Comparison of ENCODE assay signal across 16 mouse cellular contexts in genomic region chr1:130270457-130270856, GRCm38 (mm10).
"Had no signal": no experiment of that assay in that cellular context is flagged by ENCODE, and none has a peak within 500 bp of the region (broad histone marks: within the 10 kb centered on the region; RNA-seq: fewer than 3 reads in every experiment).

No protein-coding gene starts in this region.

- DNase-seq: retina, postnatal 1 day; right cerebral cortex, adult 18-20 months; right cerebral cortex, postnatal 14 days; right cerebral cortex, postnatal 25 days; right cerebral cortex, postnatal 4 days; spleen, adult 18-20 months; thymus, adult 18-20 months; thymus, adult 2 months; thymus, postnatal 14 days; thymus, postnatal 25 days; thymus, postnatal 36 days; thymus, postnatal 4 days had no signal

- H3K4me1 ChIP-seq: neural tube, embryonic 13.5 days; neural tube, embryonic 15.5 days; stomach, embryonic 15.5 days had no signal

- H3K36me3 ChIP-seq: neural tube, embryonic 13.5 days; neural tube, embryonic 15.5 days; stomach, embryonic 15.5 days had no signal

- H3K27ac ChIP-seq: neural tube, embryonic 13.5 days; neural tube, embryonic 15.5 days; stomach, embryonic 15.5 days; stomach, postnatal 0 days had no signal

- H3K27me3 ChIP-seq: neural tube, embryonic 13.5 days; neural tube, embryonic 15.5 days; stomach, embryonic 15.5 days had no signal

- H3K4me3 ChIP-seq: neural tube, embryonic 13.5 days; neural tube, embryonic 15.5 days; stomach, embryonic 15.5 days had no signal

- H3K9me3 ChIP-seq: neural tube, embryonic 13.5 days; neural tube, embryonic 15.5 days; stomach, embryonic 15.5 days had no signal

- H3K9ac ChIP-seq: neural tube, embryonic 13.5 days; neural tube, embryonic 15.5 days; stomach, embryonic 15.5 days had no signal

- H3K4me2 ChIP-seq: neural tube, embryonic 13.5 days; neural tube, embryonic 15.5 days; stomach, embryonic 15.5 days had no signal
